Mouse (Mus musculus) layer of hippocampus, adult 6 months (tissue): ENCODE results near the gene Olfr711. TPM values are rescaled to one million over a fixed set of nuclear protein-coding genes. Genes with fewer than 3 reads are reported as not detected.

ENCODE experiments used
- long read RNA-seq, 2 experiments: library from polyadenylated mRNA; unstranded; transcript quantifications; one replicate each; pipeline ENCODE4 v2.0.0; 2019 to 2020
- polyA plus RNA-seq: library from polyadenylated mRNA; unstranded; fragments of <200 nt; fragmentation: Nextera tagmentation; gene quantifications from 2 replicates; pipeline ENCODE4 v1.2.3, GENCODE M21; 2021

The Olfr711 gene
- polyA plus RNA-seq: not detected in 2 replicates
- long read RNA-seq, experiment 1: 0 reads
- long read RNA-seq, experiment 2: 0 reads

GRCm38 (mm10) chr7:106975353-106975752 is at the start of gene Olfr711:
TSS of gene Olfr711 (minus strand) at chr7:106975453.

GRCm38 (mm10) chr7:107005972-107006371 is 30.7 kb upstream of the Olfr711 start, which contains the start of gene Olfr2:
TSS of gene Olfr2 (minus strand) at chr7:107006072.

GRCm38 (mm10) chr7:106963837-106964236 is 11.4 kb downstream of the Olfr711 start, which contains the start of gene Olfr6:
TSS of gene Olfr6 (minus strand) at chr7:106963937.

GRCm38 (mm10) chr7:106948212-106948611 is 27.0 kb downstream of the Olfr711 start, which contains the start of gene Olfr710:
TSS of gene Olfr710 (minus strand) at chr7:106948312.

GRCm38 (mm10) chr7:106932119-106932518 is 43.1 kb downstream of the Olfr711 start, which contains the start of gene Olfr709-ps1:
TSS of gene Olfr709-ps1 (minus strand) at chr7:106932219.

Other genes with a start within 250 kb of the Olfr711 start
- gene Olfr697, start 233.0 kb downstream of the Olfr711 start, polyA plus RNA-seq: not detected in 2 replicates
- not detected in 2 replicates for gene Olfr698, start 220.1 kb downstream of the Olfr711 start, polyA plus RNA-seq
- not detected in 2 replicates for gene Olfr699, start 182.3 kb downstream of the Olfr711 start, polyA plus RNA-seq
- gene Olfr700, start 166.6 kb downstream of the Olfr711 start, polyA plus RNA-seq: not detected in 2 replicates
- not detected in 2 replicates for gene Olfr701, start 161.3 kb downstream of the Olfr711 start, polyA plus RNA-seq
- not detected in 2 replicates for gene Olfr702, start 141.6 kb downstream of the Olfr711 start, polyA plus RNA-seq
- not detected in 2 replicates for gene Olfr703, start 132.1 kb downstream of the Olfr711 start, polyA plus RNA-seq
- not detected in 2 replicates for gene Olfr704, start 112.3 kb downstream of the Olfr711 start, polyA plus RNA-seq
- not detected in 2 replicates for gene Olfr705, start 98.6 kb downstream of the Olfr711 start, polyA plus RNA-seq
- not detected in 2 replicates for gene Olfr706, start 87.3 kb downstream of the Olfr711 start, polyA plus RNA-seq
- gene Olfr707, start 74.2 kb downstream of the Olfr711 start, polyA plus RNA-seq: not detected in 2 replicates
- not detected in 2 replicates for gene Olfr1532-ps1, start 67.5 kb downstream of the Olfr711 start, polyA plus RNA-seq
- gene Olfr709-ps1, start 43.2 kb downstream of the Olfr711 start, polyA plus RNA-seq: not detected in 2 replicates
- not detected in 2 replicates for gene Olfr710, start 27.1 kb downstream of the Olfr711 start, polyA plus RNA-seq
- gene Olfr6, start 11.5 kb downstream of the Olfr711 start, polyA plus RNA-seq: not detected in 2 replicates
- gene Olfr2, start 30.6 kb upstream of the Olfr711 start, polyA plus RNA-seq: not detected in 2 replicates
- not detected in 2 replicates for gene Olfr713, start 55.7 kb upstream of the Olfr711 start, polyA plus RNA-seq
- not detected in 2 replicates for gene Olfr714, start 95.5 kb upstream of the Olfr711 start, polyA plus RNA-seq
- gene Olfr17, start 117.8 kb upstream of the Olfr711 start, polyA plus RNA-seq: not detected in 2 replicates
- not detected in 2 replicates for gene Olfr715b, start 134.9 kb upstream of the Olfr711 start, polyA plus RNA-seq
- not detected in 2 replicates for gene Olfr715, start 155.6 kb upstream of the Olfr711 start, polyA plus RNA-seq
- gene Olfr716, start 162.9 kb upstream of the Olfr711 start, polyA plus RNA-seq: not detected in 2 replicates
- not detected in 2 replicates for gene Nlrp14, start 191.5 kb upstream of the Olfr711 start, polyA plus RNA-seq
- gene Rbmxl2, start 234.0 kb upstream of the Olfr711 start, polyA plus RNA-seq: not detected in 2 replicates